Mouse (Mus musculus): ENCODE measurements around the gene Zfp628. TPM values are rescaled to one million over a fixed set of nuclear protein-coding genes. Genes with fewer than 3 reads are reported as not detected.
"Not testable (repeated sequence)": the region's sequence is repeated elsewhere in the genome, so short reads cannot be mapped to it uniquely, and the experiment has no call there.

Zfp628 gene
- total RNA-seq (2015): 6.7 and 7.3 TPM in 2 replicates
- total RNA-seq (2017): 1.9 and 3.0 TPM in 2 replicates

DNA sequence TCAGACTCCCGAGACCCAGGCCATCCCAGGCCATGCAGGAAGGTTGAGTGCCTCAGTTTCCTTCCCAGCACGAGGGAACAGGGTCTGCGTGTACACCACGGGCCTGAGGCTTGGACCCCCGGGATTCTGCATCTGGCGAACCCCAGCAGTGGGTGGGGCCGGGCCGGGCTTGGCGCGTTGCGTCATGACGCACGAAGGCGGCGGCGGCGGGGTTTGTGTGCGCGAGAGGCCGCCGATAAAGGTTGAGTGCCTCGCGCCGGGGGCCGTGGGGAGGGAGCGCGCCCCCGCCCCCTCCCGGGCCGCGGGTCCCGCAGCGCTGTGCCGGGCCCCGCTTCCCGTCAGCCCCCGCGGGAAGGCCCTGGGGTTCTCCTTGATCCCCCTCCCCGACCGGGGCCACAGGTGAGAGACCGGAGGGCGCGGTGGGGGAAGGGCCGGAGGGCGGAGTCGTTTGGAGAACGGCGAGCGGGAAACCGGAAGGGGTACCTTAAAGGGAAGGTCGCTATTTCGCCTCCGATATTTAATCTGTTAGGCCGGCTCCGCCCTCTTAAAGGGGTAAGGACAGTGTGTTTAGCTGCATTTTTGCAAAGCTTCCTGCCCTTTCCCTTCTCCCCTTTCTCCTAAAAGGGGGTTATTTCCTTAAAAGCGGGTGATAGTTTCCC lies at the start of gene Zfp628:
Zfp628 (plus strand) TSS at position 211 of the 659 bp plus-strand sequence.
- peak; percentile 91 for ATAC-seq (ENCODE audit: poor library complexity, severe bottlenecking)

DNA sequence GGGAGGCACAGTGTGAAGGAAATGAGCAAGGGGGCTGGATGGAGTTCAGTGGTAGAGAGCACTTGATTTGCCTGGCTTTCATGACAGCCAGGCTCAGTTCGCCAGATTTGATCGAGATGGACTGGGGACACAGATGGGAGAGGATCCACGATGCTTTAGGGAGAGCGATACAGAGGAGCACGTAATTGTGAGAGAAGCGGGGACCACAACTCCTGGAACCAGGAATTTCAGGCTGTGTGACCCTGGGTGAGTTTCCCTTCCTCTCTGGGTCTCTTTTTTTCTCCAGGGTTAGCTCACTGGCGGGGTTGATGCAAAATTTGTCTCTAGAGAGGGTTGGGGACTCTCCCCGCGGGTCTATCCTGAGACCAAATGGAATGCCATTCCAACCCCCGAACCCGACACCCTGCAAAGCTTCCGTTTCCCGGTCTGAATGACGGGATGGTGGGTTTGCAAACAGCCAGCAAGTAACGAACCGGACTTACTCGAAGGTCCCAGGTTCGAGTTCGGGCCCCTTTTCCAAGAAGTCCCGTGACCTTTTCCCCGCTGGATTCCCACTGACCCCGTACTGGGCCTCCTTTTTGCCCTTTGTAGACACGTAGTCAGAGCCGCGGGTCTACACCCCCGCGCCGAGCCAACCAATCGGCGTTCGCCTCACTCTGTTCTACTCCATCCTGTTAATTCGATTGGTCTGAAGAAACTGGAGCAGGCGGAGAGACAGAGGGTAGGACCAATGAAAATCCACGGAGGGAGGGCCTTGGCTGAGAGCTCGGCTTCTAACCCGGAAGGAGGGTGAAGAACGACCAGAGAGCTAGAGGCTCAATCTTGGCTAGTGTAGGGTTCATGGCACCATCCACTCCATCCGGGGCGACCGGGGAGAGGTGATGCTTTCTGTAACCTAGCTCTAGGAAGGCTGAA lies 49.2 kb upstream of the Zfp628 start:
- ATAC-seq (ENCODE audit: poor library complexity, severe bottlenecking): peak; percentile 98

DNA sequence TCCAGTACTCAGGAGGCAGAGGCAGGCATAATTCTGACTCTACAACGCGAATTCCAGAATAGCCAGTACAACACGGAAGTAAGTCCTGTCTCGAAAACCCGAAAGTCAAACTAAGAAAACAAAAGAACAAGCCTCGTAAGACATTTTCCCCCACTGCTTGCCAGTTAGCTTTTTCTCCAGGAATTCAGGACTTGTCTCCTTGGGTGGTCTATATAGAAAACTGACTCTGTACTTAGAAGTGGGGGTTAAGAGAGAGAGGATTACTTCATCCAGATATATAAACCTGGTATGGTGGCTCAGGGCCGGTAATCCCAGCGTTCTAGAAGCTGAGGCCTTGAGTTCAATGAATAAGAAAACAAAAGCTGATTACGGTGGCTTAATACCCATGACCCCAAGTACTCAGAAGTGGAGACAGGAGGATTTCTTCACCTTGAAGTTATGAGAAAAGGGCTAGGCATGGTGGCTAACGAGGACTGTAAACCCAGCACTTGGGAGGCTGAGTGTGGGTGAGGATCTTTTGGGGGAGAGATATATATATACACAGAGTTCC lies 48.3 kb upstream of the Zfp628 start:
- peak; percentile 4 for ATAC-seq (ENCODE audit: poor library complexity, severe bottlenecking)

DNA sequence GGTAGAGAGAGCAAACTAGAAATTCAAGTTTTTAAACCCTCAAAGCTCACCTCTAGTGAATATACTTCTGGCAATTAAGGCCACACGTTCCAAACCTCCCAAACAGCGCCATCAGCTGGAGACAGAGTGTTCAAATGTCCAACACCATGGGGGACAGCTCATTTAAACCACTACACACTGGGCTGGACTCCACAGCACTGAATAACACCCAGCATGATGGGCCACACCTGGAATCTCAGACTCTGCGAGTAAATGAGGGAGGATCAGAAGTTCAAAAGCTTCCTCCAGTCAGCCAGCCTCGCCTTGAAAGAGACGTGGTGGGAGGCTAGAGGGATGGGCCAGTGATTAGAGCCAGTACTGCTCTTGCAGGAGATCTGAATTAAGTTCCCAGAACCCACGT lies 44.9 kb upstream of the Zfp628 start, which contains the start of gene Isoc2b:
Isoc2b (minus strand) TSS at position 126 of the 400 bp plus-strand sequence.
- ATAC-seq (ENCODE audit: poor library complexity, severe bottlenecking): no peak

DNA sequence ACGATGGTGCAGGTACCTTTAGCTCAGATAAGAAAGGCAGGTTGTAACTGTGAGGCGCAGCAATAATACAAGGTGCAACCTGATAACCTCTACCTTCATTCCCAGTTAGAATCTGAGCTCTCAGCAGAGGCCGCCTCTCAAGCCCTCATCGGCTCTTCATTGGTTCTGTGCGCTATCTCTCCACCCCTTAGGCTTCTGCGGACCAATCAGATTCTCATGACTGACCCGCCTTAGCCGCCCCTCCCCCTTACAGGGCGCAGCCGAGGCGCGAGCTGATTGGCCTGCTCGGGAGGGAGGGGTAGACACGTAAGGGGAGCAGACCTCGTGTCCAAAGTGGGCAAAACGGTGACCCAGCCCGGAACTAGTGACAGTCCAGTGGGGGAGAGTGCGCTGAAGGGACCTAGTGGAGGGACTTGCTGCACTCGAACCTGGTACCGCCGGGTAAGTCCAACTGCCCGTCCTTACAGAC lies 38.2 kb upstream of the Zfp628 start, which contains the start of gene Isoc2a:
Isoc2a (plus strand) TSS at position 401 of the 469 bp plus-strand sequence.
- peak; percentile 99 for ATAC-seq (ENCODE audit: poor library complexity, severe bottlenecking)

DNA sequence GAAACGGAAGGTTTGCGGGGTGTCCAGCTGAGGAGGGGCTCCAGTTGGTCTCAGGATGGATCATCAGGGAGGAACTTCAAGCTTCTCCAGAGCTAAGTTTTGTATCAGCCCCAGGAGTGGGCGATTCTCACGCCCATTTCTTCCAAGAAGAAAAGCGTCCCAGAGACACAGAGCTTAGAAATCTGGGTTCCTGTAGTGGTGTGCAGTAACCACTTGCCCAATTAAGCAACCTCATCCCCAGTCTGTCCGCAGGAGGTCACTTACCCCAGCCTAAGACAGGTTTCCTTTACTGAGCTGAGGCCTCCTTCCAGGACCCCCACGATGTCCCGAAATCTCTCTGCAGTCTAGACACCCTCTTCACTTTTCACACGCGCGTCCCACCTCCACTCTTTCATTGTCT lies 37.8 kb upstream of the Zfp628 start:
- ATAC-seq (ENCODE audit: poor library complexity, severe bottlenecking): no peak; the same call in 1 of the 2 replicates

DNA sequence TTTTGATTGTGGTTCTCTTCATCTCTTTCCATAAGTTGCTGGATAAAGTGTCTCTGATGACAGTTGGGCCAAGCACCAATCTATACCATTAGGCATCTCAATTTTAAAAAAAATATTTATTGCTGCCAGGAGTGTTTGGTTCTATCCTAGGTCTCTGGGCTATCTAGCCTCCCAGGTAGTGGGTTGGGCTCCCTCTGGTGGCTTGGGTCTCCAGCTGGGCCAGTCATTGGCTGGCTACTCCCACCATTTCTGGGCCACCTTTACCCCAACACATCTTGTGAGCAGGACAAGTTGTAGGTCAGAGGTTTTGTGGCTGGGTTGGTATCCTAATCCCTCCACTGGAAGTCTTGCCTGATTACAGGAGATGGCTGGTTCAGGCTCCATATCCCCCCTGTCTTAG lies 36.8 kb upstream of the Zfp628 start:
- no peak for ATAC-seq (ENCODE audit: poor library complexity, severe bottlenecking)

DNA sequence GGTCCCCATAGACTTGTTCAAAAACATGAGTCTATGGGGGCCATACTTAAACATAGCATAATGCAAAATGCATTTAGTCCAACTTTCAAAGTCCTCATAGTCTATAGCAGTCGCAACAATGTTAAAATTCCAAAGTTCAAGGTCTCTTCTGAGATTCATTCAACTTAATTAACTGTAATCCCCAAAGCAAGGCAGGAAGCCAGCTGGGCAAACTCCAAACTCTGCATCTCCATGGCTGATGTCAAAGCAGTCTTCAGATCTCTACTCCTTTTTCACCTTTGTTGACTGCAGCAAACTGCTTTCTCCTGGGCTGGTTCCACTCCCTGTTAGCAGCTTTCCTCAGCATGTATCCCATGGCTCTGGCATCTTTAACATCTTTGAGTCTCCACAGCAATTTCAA lies 36.0 kb upstream of the Zfp628 start:
- not testable (repeated sequence) for ATAC-seq (ENCODE audit: poor library complexity, severe bottlenecking)

DNA sequence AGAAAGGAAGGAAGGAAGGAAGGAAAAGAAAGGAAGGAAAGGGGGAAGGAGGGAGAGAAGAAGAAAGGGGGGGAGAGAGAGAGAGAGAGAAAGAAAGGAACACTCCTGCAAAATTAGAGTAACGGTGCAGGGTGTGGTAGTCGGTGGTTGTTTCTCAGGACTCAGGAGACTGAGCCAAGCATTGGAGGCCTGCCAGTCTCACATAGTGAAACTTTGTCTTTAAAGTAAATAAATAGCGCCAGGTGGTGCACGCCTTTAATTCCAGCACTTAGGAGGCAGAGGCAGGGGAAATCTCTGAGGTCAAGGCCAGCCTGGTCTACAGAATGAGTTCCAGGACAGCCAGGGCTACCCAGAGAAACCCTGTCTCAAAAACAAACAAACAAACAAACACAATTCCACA lies 28.3 kb upstream of the Zfp628 start:
- no peak for ATAC-seq (ENCODE audit: poor library complexity, severe bottlenecking)

DNA sequence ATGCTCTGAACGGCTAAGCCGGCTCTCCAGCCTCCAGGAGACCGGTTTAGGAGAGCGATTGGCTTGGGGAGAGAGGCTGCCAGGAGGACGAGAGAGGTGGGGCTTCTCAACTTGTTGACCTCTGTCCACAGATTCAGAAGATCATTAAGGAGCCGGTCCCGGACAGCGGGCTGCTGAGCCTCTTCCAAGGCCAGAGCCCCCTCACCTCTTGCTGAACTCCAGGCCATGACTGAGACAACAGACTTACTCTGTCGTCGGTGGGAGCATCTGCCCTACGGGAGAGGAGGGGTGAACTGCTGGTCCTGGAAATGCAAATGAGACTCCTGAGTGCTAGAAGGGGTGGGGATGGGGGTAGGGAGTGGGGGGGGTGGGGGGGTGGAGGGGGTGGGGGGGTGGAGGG lies 19.8 kb upstream of the Zfp628 start:
- ATAC-seq (ENCODE audit: poor library complexity, severe bottlenecking): no peak

DNA sequence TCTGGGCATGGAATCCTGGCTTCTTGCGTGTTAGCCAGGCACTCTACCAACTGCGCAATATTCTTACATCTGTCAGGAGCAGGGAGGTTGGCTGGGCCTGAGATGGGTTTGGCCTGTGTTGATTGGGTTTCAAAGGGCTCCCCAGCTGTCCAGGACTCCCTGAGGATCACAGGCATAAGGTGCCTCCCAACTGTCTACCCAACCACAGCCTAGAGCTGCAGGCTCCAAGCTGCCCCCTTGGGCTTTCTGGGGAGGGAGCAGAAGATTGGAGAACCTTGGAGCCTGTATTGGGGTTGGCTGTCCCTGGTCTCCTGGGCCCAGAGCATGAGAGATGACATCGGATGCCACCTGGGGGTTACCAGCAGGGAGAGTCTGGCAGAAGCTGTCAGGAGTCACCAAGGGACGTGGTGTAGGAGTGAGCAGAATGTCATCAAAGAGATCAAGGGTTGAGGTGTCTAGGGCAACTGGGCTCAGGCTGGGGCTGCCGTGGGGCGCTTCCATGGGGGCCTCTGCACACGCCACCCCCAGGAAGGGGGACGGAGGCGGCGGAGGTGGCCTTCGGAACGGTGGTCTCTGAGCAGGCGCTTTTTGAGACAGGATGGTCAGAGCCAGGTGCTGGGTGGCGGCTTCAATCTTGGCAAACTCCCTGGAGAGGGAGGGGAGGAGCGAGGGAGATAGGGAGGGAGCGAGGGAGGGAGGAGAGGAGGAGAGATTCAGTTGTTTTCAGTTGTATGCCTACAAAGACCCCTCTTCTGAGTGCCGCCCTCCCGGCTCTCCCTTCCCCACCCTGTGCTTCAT lies 16.0 kb upstream of the Zfp628 start:
- ATAC-seq (ENCODE audit: poor library complexity, severe bottlenecking): no peak

DNA sequence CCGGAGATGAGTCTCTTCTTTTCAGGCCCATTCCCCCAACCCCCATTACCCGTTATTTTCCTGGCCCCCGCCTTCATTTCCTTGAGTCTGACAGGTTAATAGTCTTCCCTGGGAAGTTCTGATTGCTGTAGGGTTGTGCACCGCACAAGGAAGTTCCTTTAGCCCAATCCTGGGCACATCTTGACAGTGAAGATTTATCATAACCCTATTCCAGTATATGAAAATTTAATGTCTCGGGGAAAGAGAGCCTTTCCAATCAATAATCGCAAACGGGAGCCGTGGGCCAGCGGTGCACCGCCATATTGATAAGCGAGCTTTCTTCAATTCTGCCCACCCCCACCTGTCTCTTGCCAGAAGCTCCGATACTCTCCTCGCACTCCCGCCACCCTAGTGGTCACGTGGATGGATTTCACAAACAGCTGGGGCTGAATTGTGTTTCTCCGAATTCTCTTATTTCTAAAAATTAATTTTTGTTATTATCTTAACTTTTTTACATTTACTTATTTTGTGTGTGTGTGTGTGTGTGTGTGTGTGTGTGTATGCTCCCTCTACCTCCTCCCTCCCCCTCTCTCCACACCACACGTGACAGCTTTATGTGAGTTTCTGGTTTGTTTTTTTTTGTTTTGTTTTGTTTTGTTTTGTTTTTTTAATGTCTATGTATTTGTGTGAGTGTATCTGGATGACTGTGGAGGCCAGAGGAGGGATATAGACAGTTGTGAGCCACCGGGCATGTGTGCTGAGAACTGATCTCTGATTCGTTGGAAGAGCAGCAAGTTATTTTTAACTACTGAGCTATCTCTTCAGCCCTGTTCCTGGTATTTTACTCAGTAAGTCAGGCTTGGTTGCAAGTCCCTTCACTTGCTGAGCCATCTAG lies 15.1 kb upstream of the Zfp628 start:
- ATAC-seq (ENCODE audit: poor library complexity, severe bottlenecking): 0 out of 2 replicates have a peak, but pooled peaks have one; percentile 35

DNA sequence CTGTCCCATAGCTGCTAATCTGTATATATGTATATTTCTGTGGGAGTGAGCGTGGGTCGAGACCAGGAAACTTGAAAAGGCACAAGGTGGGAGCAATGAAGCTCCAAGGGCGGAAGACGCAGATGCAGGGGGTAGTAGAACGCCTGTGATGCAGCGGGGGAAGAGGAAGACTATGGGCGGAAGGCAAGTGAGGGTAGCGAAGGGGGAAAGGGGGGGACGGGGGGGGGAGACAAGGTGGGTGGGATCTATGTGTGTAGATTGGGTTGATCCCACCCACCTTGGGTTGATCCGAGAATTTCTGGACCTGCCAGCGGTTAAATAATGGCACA lies 14.5 kb upstream of the Zfp628 start:
- peak; percentile 27; the same call in 1 of the 2 replicates for ATAC-seq (ENCODE audit: poor library complexity, severe bottlenecking)

DNA sequence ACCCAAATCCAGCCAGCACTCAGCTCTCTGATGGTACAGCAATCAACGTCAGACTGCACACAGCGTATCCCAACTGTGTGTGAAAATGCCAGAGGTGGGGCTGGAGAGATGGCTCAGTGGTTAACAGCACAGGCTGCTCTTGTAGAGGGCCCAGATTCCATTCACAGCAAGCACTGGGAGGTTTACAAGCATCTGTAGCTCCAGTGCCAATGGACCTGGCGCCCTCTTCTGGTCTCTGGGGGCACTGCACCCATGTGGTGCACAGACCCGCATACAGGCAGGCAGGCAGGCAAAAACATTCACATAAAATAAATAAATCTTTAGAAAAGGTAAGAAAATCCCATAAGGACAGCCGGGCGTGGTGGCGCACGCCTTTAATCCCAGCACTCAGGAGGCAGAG lies 13.8 kb upstream of the Zfp628 start:
- peak; percentile 76 for ATAC-seq (ENCODE audit: poor library complexity, severe bottlenecking)

DNA sequence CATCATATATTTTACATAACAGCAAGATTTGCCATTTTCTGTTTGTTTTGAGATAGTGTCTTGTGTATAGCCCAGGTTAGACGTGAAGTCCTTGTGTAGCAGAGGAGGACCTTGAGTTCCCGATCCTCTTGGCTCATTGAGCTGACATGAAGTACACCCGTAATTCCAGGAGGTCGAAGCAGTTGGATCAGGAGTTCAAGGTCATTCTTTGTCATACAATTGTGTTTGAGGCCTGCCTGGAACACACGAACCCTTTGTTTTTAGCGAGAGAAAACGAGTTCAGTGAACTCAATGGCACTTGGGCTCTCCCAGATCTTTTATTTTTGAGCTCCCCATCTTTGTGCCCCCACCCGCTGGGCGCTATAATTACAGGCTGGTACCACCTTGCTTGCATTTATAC lies 12.6 kb upstream of the Zfp628 start:
- ATAC-seq (ENCODE audit: poor library complexity, severe bottlenecking): no peak

DNA sequence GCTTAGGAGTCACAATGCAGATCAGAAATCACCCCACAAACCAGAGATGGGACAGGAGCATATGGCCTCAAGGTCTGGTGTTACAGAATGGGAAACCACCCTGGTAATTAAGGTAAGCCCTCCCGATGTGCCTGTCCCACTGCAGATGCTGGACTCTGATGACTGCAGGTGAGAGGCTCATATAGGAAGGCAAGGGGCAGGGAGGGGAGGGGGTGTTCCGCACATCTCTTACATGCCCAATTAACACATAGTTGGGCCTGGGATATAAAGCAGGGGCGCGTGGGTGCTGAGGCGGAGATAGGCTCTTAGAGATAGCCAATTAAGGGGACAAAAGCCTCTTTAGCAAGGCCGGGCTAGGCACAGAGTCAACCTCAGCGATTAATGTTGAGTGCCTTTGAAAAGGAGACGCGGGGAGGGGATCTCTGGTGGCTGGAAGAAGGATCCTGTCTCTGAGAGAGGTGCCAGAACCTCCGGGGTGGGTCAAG lies 8.5 kb upstream of the Zfp628 start, which contains the start of gene Gm36210:
Gm36210 (minus strand) TSS at position 51 of the 485 bp plus-strand sequence.
- no peak for ATAC-seq (ENCODE audit: poor library complexity, severe bottlenecking)

DNA sequence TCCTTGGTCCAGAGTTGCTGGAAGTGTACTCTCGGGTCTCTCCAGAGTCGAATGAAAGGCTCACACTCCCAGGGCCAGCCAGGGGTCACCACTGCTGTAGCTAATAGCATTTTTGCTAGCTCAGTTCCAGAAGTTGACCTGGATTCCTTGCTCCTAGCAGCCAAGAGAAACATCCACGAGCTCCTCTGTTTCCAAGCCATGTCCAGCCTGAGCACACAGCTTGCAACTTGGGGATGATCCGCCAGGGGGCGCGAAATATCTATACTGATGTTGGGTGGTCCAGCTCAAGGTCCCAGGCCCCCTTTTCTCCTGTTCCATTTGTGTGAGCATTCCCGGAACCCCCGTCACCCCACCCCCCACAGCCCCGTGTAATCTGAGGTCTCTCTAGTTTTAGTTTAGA lies 3.5 kb upstream of the Zfp628 start:
- no peak for ATAC-seq (ENCODE audit: poor library complexity, severe bottlenecking)

DNA sequence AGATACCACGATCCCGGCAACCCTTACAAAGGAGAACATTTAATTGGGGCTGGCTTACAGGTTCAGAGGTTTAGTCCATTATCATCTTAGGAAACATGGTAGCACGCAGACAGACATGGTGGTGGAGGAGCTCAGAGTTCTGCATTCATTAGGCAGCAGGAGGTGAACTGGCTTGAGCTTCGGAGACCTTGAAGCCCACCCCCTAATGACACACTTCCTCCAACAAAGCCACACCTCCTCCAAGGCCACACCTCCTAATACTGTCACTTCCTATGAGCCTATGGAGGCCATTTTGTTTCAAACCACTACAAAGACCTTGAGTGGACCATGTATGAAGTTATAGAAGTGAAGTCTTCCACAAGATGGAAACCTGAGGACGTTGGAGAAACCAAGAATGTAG lies 2.8 kb upstream of the Zfp628 start:
- ATAC-seq (ENCODE audit: poor library complexity, severe bottlenecking): no peak

DNA sequence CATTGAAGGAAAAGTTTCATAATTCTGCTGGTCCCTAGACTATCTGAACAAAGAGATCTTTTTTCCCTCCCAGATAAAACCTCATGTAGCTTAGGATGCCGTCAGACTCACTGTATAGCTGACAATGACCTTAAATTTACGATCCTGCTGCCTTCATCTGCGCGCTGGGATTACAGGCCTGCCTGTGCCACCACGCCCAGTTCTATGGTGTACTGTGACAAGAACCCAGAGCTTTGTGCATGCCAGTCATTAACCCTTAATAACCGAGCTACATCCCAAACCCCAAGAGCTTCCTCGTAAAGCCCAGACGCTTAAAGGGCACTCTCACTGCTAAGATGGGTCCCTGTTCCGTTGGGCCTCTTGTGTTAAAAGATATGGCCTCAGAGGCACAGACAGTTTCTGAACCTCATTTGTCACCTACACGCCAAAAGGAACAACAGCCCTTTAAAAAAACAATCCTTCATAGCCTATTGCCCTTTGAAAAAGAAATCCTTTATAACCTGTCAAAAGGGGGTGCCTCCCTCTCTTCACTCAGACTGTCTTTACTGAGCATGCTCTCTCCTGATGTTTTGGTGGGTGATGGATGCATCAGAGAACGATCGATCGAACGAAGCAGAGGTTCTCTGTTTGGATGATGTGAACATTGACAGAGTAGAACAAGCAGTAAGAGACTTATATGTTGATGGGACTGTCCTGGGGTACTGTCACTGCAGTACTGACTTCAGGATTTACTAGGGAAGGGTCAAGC lies 826 bp downstream of the Zfp628 start:
- peak; percentile 34; the same call in 1 of the 2 replicates for ATAC-seq (ENCODE audit: poor library complexity, severe bottlenecking)
